Mouse (Mus musculus): ENCODE results near the gene Rhobtb1.

DNA sequence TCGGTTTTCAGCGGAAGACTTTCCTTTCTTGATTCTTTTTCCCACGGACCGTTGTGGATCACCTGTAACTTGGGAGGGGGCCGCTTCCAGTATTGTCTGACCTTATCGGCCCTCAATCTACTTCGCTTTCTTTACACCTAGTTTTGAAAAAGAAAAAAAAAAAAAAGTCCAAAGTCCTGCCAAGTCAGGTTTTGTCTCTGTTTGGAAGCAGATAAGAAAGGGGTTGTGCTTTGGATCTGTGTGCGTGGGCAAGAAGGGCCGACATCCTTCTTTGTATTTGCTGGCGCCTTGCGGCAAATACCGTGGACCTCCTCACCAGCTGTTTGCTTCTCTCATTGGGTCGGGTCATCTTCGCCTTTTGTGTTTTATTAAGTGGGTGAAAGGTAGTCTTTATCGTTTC lies 114.2 kb downstream of the Rhobtb1 start:
- TF ChIP-seq CHD2 (IDR thresholded peaks at IDR 0.05; ENCODE audit: low read depth, low read length) (no peak), HCFC1 (IDR thresholded peaks at IDR 0.05; ENCODE audit: borderline replicate concordance, insufficient read depth, low read length) (no peak), MAFK (IDR thresholded peaks at IDR 0.05; ENCODE audit: insufficient read depth, low read depth, low read length) (no peak), ZNF384 (IDR thresholded peaks at IDR 0.05; ENCODE audit: low read depth, low read length) (no peak), ZC3H11A (IDR thresholded peaks at IDR 0.05; ENCODE audit: borderline replicate concordance, low read depth, low read length) (no peak)

Data from ES-E14 (cell line).